Mouse (Mus musculus): Measurements from ENCODE around the gene Tmem184b.

Tmem184b gene

DNA sequence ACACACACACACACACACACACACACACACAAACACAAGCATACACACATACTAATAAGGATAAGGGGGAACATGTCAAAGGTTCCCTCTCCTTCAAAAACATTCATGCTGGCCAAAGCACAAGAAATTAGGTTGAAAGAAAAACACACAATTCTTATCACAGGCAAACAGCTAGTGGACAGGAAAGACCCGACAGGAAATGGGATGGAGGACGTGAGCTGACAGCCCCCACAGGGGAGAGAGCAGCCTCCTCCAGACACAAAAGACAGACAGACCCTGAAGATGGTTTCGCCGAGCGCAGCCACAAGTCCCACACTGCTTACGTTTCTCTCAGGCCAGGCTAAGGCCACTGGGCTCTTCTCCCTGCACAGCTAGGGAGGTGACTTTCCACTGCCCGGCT is 28.6 kb upstream of the Tmem184b start:
- in situ Hi-C loops (cut with MboI; ENCODE audit: unreplicated experiment in 2 of 2), result no loop called here

DNA sequence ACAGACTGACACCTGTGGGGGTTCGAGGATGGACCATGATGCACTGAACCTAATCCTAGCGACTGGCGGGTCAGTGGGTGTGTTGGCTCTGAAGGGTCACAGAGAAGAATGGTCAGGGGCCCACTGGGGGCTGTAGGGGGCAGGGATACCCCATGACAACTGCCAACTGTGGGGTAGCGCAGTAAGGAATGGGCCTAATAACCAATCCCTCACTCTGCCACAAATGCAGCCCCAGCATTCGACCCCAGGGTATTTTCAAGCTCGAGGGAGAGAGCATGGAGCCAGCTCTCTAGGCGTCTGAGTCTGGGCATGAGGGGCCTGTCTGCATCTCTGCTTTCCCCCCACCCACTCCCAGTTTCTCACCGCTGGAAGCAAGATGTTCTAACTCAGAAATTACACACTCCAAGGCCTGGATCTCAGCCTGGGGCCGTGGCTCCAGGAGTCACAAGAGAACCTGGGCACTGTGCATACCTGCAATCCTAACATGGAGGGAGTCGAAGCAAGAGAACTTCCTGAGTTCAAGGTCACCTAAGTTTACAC is 27.2 kb upstream of the Tmem184b start:
- in situ Hi-C loops (cut with MboI; ENCODE audit: unreplicated experiment in 2 of 2), result no loop called here

DNA sequence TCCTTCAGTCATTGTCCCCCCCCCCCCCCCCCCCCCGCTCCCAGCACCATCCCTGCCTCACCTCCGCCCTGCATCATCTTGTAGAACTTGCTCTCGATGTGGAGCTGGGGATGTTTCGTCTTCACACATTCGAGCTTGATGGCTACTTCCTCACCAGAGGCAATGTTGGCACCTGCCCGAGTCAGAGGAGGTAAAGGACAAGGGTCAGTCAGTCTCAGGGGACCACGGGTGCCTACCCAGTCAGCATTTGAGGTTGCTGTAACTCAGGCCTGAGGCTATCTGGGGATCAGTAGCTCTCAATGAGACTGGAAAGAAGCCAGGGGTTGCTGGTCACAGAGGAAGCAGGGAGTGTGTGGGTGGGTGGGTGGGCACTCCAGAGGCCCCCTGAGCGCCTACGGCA is 26.6 kb upstream of the Tmem184b start:
- in situ Hi-C loops (cut with MboI; ENCODE audit: unreplicated experiment in 2 of 2), result no loop called here

DNA sequence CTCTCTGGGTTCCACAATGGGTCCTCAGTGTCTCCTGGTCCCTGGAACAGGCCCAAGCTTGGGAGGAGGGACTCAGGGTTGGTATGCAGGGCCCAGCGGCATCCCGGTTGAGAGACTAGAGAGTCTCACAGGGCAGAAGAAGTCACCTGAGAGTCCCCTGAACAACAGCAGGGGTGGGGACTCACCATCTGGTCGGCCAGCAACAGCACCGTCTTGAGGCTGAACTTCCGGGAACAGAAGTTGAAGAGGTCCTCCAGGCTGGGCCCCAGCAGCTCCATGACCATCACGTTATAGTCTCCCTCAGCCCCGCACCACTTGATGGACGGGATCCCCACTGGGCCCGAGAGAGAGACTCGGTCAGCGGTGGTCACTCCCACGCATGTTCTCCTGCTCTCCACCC is 26.2 kb upstream of the Tmem184b start:
- in situ Hi-C loops (cut with MboI; ENCODE audit: unreplicated experiment in 2 of 2), result no loop called here

DNA sequence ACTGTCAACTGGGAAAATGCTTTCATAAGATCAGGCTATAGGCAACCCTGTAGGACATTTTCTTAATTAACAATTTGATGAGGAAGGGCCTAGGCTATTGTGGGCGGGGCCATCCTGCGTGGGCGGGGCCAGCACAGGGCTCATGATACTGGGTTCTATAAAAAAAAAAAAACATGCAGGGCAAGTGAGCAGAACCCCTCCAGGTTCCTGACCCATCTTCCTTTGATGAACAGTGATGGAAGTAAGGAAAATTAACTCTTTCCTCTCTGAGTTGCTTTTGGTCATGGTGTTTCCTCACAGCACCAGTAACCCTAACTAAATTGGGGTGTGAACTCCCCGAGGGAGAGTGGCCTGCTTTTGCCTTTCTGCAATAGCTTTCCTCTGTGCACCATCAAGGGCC is 25.2 kb upstream of the Tmem184b start:
- in situ Hi-C loops (cut with MboI; ENCODE audit: unreplicated experiment in 2 of 2), result no loop called here

DNA sequence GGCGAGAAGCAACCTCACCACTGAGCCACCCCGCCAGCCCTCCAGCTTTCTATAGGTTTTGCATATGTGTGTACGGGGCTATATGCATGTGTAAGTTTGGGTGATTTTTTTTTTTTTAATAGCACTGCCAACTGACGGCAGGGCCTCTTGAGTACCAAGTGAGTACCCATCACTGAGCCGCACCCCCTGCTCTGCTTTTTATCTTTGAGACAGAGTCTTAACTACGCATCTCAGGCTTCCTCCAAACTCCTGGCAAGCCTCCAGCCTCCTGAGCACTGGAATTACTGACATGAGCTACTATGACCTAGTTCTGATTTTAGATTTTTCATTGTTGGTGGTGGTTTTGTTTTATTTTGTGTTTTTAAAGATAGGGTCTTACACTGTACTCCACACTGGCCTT is 24.1 kb upstream of the Tmem184b start:
- in situ Hi-C loops (cut with MboI; ENCODE audit: unreplicated experiment in 2 of 2), result no loop called here

DNA sequence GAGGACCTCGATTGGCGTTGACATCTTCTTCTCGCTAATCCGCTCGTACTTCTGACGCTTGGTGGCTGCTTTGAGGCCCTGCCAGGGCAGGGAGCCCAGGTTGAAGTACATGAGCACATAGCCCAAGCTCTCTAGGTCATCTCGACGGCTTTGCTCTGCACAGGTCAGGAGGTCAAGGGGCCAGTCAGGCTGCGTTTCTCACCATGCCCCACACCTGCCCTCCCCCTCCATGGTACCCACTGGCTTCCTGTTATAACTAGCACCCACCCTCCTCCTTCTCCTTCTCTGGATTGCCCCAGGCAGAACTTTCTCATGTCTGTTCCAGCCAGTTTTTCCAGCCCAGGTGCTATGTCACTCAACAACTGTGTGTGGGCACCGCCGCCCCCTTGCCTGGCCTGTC is 22.1 kb upstream of the Tmem184b start:
- in situ Hi-C loops (cut with MboI; ENCODE audit: unreplicated experiment in 2 of 2), result no loop called here

DNA sequence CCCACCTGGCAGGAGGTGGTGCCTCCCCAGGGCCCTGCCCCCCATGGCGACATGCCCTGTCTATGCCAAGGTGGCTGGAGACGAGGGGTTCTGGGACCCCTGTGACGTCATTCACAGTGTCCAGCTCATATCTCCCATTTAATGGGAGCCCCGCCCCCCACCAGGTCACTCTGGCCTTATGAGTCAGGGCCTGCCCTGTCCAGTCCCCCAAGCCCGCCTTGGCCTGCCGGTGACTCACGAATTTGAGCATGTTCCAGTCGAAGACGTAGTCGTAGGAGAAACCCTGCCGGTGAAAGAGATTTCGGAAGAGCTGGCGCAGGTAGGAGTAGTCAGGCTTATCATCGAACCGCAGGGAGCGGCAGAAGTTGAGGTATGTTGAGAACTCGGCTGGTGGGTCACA is 21.2 kb upstream of the Tmem184b start:
- in situ Hi-C loops (cut with MboI; ENCODE audit: unreplicated experiment in 2 of 2), result no loop called here

DNA sequence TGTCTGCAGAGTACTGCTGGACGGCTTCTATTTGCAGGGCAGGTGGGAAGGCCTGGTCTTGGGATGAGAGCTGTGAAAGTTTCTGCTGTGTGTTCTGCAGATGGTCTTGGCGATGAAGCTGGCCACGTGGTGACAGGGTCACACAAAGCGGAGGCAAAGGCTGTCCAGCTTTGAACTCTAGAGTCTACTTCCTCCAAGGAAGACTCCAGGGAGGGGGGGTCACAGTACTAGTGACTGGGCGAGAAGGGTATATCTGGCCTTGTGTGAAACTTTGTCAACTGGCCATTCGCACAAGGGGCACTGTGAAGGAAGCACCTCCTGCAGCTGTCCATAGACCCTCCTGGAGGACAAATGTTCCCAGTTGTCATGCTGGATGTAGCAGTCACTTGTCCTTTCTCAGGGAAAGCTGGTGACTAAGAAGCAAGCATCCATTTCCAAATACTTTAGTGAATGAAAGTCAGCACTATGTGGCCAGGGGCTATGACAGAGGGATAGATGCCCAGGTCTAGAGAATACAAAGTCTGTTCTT is 19.4 kb upstream of the Tmem184b start:
- in situ Hi-C loops (cut with MboI; ENCODE audit: unreplicated experiment in 2 of 2), result no loop called here

DNA sequence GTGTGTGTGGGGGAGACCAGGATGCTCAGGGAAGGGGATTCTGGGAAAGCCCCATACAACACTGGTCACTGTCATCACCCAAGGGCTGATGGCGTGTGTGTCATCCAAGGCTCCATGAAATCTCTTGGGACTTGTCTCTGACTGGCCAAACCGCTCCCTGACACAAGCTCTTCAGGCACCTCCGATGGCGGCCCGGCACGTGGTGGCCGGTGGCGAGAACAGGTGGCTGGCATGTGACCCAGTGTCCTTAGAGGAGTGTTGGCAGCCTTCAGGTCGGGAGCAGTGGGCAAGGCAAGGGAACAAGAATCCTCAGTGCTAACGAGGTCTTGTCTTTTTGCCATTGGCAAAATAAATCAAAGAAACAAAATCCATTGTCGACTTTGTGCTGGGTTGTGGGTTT is 15.3 kb upstream of the Tmem184b start:
- in situ Hi-C loops (cut with MboI; ENCODE audit: unreplicated experiment in 2 of 2), result no loop called here

DNA sequence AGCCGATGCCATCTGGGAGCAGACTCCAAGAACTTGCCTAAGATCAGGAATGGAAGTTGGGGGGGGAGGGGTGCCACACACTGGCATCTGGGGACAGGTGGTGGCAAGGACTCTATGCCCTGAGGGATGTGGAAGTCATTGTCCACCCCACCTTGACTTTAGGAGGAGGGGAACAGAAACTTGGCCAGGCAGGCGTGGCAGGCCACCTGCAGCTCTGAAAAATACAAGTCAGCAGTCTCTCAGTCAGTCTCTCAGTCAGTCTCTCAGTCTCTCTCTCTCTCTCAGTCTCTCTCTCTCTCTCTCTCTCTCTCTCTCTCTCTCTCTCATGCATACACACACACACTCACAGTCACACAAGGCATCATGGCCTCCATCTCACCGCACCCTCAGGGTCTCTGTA is 14.9 kb upstream of the Tmem184b start:
- in situ Hi-C loops (cut with MboI; ENCODE audit: unreplicated experiment in 2 of 2), result no loop called here

DNA sequence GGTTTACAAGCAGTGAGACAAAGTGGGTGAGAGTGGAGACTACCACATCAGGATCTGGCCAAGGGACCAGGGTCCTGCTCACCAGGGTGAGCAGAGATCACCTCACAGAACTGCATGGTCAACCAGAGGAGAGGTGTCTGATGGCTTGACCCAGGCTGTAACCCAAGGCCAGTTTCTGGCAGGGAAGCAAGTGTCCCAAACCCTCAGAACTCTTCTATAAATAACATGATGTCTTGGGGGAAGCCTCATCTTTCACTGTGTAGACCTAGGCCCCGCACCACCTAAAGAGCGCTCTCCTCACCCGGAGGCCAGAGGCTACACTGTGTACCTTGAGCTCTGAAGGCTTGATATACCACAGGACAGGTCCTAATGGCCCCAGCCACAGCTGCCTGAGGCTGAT is 14.0 kb upstream of the Tmem184b start:
- in situ Hi-C loops (cut with MboI; ENCODE audit: unreplicated experiment in 2 of 2), result no loop called here

DNA sequence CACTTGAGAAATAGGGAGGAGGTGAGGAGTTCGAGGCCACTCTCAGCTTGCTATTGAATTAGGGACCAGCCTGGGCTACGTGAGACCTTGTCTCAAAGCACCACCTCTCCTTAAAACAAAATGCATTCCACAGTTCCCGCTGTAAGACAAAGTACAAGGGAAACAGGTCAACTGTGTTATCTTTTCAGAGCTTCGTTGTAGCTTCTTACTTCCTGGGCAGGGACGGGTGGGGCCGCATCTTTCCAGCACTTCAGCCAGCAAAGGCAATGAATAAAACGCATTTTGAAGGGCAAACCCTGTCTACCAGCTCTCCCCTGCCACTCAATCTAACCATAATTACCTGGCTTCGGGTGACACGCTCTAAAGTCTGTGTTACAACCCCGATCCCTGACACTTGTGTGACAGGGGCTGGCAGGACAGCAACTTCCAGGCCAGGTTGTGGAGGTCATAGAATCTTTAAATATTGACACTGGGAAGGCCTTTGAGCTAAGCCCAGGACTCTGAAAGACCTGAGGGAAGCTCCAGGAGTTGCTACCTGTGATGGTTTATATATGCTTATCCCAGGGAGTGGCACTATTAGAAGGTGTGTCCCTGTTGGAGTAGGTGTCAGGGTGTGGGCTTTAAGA is 13.2 kb upstream of the Tmem184b start:
- in situ Hi-C loops (cut with MboI; ENCODE audit: unreplicated experiment in 2 of 2), result no loop called here

DNA sequence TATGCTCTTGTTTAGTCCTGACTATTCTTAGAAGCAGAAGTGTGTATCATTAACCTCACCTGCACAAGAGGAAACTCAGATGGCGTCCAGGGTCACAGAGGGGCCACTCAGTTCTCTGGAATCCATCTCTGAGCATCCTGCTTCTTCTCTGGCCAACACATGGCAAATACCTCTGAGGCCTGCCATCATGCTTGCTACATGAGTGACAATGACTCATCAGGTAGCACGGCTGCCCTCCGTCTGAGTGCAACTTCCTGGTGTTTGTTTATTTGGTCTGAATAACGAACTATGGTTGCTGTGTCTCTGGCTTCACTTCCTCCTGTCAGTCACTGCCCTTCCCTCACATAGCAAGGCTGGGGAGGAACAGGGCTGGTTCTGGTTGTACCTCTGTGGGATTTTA is 11.1 kb upstream of the Tmem184b start:
- in situ Hi-C loops (cut with MboI; ENCODE audit: unreplicated experiment in 2 of 2), result no loop called here

DNA sequence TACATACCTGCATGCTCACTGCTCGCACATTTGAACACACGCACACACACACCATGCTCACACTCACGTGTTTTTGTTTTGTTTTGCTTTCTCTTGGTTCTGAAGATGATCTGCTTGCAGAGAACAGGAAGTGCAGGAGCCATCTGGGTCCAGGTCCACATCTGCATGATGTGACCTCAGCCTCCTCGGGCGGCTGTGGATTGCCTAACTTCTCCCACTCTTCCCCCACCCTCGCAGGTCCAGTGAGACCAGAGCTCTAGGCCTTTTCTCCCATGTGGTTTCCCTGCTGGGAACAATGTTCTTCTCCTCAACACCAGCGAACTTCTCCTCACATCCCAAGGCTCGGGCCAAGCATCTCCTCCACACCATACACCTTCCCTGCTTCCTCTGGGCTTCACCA is 10.4 kb upstream of the Tmem184b start:
- in situ Hi-C loops (cut with MboI; ENCODE audit: unreplicated experiment in 2 of 2), result no loop called here

DNA sequence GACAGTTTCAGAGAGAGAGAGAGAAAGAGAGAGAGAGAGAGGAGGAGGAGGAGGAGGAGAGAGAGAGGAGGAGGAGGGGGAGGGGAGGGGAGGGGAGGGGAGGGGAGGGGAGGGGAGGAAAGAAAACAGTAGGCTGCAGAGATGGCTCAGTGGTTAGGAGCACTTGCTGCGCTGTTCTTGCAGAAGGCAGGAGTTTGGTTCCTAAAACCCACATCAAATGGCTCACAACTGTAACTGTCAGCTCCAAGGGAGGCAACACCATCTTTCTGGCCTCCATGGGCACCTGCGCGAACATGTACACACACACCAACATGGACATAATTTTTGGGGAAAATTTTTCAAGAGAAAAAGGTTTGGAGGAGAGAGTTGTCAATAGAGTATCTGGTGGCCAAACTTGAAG is 9.8 kb upstream of the Tmem184b start:
- in situ Hi-C loops (cut with MboI; ENCODE audit: unreplicated experiment in 2 of 2), result no loop called here

DNA sequence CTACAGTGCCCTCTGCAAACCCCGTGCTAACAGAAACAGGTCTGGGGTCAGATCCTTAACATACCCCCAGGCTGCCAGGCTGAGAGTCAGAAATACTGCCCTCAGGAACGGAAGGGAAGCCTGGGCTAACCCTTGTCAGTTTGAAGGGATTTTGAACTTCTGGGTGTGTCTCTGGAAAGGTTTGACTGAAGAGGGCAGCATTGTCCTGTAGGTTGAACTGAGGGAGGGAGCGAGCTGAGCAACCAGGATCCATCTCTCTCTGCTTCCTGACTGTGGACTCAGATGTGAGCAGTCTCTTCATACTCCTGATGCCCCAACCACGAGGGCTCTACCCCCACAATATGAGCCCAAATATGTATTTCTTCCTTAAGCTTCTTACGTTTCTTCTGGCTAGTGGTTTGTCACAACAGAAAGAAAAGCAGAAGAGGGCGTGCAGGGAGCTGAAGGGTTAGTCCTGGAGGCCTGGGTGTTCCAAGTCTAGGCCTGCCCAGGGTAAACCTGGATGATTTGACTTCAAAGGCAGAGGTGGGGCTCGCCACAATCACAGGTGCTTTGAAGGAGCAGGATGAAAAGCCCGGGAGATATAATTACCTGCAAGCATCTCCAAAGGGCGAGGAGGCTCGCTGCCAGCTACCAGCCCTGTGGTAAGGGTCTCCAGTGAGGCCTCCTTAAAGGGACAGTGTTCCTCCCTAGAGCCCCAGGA is 8.1 kb upstream of the Tmem184b start:
- in situ Hi-C loops (cut with MboI; ENCODE audit: unreplicated experiment in 2 of 2), result no loop called here

DNA sequence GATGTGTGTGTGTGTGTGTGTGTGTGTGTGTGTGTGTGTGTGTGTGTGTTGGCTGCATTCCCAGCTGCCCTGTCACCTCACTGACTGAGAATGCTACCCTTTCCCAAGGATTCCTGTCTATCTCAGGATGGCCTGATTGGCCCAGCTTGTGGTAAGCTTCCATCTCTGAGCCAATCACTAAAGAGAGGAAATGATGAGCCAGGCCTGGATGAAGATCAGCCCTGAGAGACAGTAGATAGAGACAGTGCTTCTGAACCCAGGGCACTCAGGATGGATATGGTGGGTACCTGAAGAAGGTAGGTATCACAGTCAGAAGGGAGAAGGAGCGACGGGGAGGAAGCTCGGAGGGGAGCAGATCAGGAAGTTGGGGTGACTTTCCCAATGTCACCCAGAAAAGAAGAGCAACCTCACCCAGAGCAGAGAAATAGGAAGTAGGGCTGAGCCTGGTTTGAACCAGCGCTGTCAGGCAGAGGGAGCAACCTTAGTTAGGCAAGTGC is 5.8 kb upstream of the Tmem184b start:
- in situ Hi-C loops (cut with MboI; ENCODE audit: unreplicated experiment in 2 of 2), result loop anchor here in 1 of 2 experiments (5.0 kb wide), 1 partner anchor 33 kb away; no protein-coding TSS in a partner anchor

DNA sequence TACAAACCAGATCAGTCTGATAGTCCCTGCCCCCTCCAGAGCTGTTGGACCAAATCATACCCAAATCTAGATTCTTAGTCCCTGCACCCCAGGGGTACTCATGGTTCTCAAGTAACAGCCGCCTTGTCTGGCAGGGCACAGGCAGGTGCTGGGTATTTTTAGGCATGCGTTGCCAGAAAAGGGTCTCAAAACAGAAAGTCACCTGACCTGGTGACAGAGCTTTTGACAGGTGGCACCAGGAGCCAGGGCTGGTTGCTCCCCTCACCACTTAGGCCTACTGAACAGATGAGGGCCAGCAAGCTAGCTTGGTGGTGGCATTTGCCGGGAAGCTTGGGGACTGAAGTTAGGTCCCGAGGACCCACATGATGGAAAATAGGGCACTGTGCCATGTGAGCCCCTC is 3.2 kb upstream of the Tmem184b start:
- in situ Hi-C loops (cut with MboI; ENCODE audit: unreplicated experiment in 2 of 2), result loop anchor here in 1 of 2 experiments (5.0 kb wide), 1 partner anchor 36 kb away; no protein-coding TSS in a partner anchor

DNA sequence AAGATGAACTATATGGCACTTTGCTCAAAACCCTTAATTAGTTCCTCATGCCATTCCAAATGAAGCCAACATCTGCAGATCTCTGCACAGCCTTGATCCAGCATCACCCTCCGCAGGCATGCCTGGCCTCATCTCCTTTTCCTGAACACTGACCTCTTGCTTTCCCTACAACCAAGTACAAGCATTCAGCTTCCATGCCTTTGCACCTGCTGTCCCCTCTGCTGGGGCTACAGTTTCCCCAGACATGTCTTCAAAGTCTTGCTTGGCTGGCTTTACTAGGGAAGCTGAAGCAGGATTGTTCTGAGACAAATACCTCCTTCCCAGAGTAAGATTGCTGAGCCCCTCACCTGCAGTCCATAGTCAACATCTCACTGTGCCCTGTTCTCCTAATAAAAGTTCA is 908 bp upstream of the Tmem184b start:
- in situ Hi-C loops (cut with MboI; ENCODE audit: unreplicated experiment in 2 of 2), result no loop called here

DNA sequence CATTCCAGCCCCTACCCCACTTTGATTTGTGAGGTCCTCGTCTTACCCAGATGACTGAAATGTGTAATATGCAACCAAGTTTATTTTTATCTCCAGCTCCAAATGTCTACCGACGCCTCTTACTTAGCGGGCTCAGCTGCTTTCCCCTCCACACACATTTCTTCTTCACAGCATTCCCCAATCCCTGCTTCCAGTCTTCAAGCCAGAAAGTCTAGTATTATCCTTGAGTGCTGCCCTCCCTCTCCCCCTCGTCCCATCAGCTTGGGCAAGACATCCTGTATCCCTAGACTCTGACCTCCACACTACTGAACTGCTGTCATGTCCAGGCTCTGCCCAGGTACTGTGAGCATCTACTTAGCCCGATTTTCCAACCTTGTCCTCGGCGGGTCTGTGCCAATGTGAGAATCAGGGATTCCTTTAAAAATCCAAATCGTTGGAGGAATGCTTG is 418 bp upstream of the Tmem184b start:
- in situ Hi-C loops (cut with MboI; ENCODE audit: unreplicated experiment in 2 of 2), result no loop called here

DNA sequence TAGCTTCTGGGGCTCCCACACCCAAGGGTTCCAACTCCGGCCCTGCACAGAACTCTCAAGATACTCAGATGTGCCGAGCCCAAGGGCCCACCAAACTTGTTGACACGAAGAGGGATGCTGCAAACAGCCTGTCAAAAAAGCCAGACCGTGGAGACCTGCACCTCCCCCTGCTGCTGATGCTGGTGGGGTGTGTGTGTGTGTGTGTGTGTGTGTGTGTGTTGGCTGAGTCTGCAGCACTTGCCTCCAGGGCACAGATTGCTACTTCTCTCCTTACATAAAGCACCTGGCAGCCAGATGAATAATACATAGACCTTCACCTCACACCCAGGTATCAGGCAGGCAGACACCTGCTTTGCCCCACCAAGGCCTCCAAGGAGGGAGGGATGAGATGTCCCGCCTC is 1.2 kb downstream of the Tmem184b start:
- in situ Hi-C loops (cut with MboI; ENCODE audit: unreplicated experiment in 2 of 2), result no loop called here
